Mouse (Mus musculus): Measurements from ENCODE around the gene Exo5.

The Exo5 gene

GRCm38 (mm10) chr4:120924554-120925299 is at the start of gene Exo5:
Gene Exo5, minus strand, starts transcription at chr4:120925017.
- peak; percentile 85 for DNase-seq (ENCODE audit: low spot score)

GRCm38 (mm10) chr4:120971842-120972241 is 47.0 kb upstream of the Exo5 start:
- no peak for DNase-seq (ENCODE audit: low spot score)

DNA sequence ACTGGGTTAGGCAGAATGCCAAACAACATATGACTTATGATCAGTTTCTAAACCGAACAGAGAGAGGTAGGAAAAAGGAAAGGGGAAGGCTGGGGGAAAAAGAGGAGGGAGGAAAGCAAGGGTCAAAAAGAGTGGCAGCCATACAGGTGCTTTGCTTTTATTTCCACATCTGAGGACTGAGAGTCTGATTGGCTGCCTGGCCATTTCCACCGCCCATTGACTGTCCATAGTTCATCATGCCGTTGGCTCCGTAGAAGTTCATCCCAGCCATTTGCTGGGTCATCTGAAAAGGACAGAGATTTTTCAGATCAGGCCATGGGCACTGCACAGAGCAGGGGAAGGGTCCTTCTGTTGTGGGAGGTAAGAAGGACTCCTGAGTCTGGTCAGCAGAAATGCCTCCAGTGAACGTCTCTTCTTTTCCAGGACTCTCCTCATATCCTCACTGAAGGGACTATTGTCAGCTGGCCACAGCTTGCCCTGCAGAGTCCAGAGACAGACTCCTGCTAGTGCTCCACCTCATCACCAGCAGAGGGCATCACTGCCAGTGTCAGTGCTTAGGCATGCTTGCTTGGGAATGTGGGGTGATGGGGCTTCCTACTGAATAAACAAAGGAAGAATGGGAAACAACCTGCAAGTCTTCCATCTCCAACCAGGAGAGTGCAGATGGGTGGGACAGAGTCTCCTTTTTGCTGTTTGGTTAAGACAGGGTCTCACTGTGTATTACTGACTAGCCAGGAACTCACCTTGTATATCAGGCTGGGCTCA is 44.7 kb upstream of the Exo5 start:
- no peak for DNase-seq (ENCODE audit: low spot score)

DNA sequence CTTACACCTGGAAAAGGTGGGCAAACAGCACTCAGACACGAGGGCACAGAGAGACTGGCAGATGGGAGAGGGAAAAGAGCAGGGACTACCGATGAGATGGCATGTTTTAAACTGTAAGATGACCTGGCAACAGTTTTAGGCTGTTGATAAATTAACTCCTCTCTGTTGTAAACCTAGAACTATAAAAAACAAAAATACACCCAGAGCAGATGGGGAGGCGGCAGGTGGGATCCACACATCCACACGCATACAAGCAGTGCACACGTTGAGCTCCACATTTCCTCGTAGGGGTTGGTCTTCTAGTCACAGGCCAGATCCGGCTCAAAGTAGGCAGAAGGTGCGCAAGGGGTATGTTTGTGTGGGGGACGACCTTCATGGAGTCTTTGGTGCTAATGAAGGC is 43.7 kb upstream of the Exo5 start:
- no peak for DNase-seq (ENCODE audit: low spot score)

GRCm38 (mm10) chr4:120955586-120955985 is 30.8 kb upstream of the Exo5 start:
- DNase-seq (ENCODE audit: low spot score): no peak

DNA sequence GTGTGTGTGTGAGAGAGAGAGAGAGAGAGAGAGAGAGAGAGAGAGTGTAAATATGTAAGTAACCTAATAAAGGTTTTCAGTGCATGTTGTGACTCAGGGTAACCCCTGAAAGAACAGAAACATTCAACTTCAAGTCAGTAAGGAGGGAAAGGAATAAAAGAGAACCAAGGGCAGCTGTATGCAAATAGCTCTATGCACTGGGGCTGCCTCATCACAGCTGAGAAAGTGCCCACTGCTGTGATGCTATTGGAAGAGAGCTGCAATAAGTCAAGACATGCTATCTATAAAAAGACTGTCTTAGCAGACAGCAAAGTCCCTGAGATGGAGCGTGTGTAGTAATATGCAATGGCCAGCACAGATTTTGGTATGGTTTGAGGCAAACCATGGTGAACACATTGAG is 28.9 kb upstream of the Exo5 start:
- DNase-seq (ENCODE audit: low spot score): no peak

GRCm38 (mm10) chr4:120953038-120953437 is 28.2 kb upstream of the Exo5 start:
- no peak for DNase-seq (ENCODE audit: low spot score)

GRCm38 (mm10) chr4:120952163-120952562 is 27.3 kb upstream of the Exo5 start:
- no peak for DNase-seq (ENCODE audit: low spot score)

GRCm38 (mm10) chr4:120951428-120951973 is 26.7 kb upstream of the Exo5 start, which contains the start of gene Zfp69:
Gene Zfp69, minus strand, starts transcription at chr4:120951699.
- DNase-seq (ENCODE audit: low spot score): peak; percentile 87

- DNase-seq (ENCODE audit: low spot score): no peak
Measured at GRCm38 (mm10) chr4:120950763-120951427, 26.1 kb upstream of the Exo5 start.

GRCm38 (mm10) chr4:120948938-120949337 is 24.1 kb upstream of the Exo5 start:
- no peak for DNase-seq (ENCODE audit: low spot score)

DNA sequence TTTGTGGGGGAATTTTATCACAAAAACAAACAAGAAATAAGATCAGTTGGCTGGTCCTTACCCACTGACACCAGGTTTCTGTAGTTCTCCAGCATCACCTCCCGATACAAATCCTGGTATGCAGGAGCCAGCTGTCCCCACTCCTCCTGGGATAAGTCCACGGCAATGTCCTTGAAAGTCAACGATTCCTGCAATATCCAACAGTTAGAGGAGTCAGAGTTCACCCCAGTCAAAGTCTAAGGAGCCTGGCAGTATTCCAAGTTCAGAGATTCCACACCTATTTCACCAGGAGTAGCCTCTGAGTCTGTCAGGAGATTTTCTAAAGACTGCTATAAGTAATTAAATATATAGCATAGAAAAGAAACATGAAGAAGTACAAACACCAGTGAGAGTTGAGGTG is 10.2 kb upstream of the Exo5 start:
- DNase-seq (ENCODE audit: low spot score): no peak

DNA sequence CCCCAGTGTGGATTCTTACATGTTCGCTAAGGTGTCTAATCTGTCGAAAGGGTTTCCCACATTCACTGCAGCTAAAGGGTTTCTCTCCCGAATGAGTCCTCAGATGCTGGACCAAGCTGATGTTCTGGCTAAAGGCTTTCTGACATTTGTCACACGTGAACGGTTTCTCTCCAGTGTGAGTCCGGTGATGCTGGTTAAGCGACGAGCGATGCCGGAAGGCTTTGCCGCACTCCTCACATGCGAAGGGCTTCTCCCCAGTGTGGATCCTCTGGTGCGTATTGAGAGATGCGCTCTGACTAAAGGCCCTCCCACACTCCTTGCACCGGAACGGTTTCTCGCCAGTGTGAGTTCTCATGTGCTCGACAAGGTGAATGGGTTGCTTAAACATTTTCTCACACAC is 5.9 kb upstream of the Exo5 start:
- DNase-seq (ENCODE audit: low spot score): no peak

DNA sequence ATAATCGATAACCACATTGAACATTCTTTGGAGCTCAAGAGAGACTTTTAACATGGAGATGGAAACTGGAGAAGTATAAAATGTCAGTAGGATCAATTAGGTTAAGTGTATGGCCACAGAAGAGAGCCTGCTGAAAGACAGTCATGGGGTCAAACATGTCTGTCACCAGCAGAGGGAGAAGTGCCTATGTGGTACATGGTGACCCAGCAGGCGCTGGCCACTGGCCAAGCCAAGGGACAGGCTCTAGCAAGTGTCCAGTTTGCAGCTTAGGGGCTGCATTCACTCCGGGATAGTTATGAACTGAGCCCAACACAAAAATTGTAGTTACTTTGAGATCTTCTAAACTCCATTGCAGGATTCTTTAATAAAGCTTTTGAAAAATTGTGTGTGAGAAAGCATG is 3.9 kb upstream of the Exo5 start:
- no peak for DNase-seq (ENCODE audit: low spot score)

DNA sequence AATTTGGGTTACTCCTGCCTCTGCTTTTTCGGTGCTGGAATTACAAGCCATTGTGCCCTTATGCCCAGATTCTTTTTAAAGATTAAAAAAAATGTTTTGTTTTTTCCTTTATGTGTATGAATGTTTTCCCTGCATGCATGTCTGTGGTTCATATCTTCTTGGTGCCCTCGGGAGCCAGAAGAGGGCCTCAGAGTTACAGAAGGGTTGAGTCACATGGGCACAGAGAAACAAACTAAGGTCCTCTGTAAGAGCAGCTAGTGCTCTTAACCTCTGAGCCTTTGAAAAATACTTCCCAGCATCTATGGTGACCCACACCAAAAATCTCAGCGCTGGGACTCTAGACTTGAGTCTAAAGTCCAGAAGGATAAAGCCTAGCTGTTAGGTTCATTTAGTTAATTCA is 569 bp upstream of the Exo5 start:
- peak; percentile 20 for DNase-seq (ENCODE audit: low spot score)

- no peak for DNase-seq (ENCODE audit: low spot score)
Measured at GRCm38 (mm10) chr4:120921461-120921860, 3.4 kb downstream of the Exo5 start.

DNA sequence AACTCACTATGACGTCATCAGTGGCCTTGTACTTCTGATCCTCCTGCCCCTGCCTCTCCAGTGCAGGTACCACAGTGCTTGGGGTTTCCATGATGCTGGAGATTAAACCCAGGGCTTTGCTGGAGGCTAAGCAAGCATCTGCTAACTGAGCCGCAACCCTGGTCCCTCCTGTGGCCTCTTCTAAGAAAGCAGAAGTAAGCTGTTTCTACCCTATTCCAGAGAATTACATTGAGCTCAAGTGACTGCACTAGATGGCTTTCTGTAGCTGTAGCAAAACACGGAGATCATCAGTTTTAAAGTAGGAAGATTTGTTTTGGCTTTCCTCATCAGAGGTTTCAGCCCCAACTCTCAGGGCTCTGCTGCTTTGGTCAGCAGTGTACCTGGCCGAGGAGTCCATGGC is 10.3 kb downstream of the Exo5 start:
- DNase-seq (ENCODE audit: low spot score): no peak

DNA sequence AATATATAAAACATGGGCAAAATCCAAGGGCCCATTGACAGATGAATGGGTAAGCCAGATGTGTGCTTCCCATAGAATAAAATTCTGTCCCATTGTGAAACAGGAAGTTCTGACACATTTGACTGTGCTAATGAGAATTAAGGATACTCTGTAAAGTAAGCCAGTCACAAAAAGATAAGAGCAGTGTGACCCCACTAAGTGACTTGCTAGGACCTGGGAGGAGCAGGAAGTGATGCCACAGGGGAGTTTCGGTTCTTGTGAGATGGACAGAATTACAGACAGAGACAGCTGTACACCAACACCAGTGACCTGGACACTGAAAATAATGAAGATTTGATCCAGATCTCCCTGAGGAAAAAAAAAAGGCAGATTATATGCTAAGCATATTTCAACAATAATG is 11.0 kb downstream of the Exo5 start:
- no peak for DNase-seq (ENCODE audit: low spot score)

DNA sequence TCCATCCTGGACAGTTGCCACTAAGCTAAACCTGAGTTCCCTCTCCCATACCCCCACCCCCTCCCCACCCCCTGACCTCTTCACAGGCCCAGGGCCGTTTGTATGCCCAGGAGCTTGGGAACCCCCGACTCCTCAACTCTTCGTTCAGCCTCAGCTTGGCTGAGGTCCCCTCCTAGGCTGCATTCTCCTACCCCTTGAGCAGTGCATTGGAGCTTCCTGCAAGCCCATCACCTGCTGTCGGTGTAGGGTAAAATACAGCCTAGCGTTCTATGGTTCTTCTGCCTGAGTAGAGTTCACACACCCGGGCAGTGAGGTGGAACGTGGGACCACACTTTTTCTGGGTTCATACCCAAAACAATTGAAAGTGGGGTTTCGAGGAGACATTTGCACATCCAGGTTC is 11.4 kb downstream of the Exo5 start:
- no peak for DNase-seq (ENCODE audit: low spot score)

DNA sequence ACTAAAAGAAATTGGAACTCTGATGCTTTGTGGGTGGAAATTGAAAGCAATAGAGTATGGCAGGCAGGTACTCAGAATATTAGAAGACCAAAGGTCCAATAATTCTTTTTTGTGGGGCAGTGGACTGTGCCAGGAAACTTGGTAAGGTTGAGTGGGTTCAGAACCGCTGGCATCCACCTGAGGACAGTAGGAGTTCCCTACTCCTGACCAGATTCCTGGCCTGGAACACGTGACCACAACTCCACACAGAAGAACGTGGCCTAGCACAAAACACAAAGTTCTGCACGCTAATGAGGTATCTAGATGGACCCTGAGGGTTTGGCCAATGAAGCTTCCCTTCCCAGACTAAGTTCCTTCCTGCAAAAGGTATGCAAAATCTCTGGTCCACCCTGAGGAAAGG is 12.0 kb downstream of the Exo5 start:
- DNase-seq (ENCODE audit: low spot score): no peak

GRCm38 (mm10) chr4:120911086-120911485 is 13.7 kb downstream of the Exo5 start:
- no peak for DNase-seq (ENCODE audit: low spot score)

DNA sequence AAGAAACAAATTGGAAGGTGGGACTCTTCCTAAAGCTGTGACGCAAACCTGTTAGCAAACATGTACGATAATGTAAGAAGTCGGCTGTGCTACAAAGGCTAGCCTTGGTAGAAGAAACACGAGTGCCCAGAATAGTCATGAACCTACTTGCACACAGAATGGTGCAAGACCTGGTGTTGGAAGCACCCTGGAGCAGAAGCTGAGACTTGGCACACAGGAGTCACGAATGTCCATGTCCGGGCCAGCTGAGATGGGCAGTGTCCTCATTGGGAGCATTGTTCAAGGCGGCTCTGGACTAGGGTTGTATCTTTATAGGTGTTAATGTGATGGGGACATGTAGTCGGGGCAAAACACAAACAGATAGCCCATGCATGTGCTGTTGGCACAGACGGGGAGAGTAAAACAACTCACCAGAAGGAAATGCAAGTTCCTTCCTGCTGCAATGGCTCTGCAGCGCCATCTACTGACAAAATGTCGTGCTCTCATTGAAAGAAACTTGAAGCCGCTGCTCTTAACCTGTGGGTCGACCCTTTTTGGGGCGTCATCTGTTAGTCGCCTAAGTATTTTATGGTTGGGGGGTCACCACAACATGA is 15.2 kb downstream of the Exo5 start:
- DNase-seq (ENCODE audit: low spot score): no peak
